Mouse (Mus musculus): ENCODE measurements around the gene Tgfbr3l.

Gene Tgfbr3l

DNA sequence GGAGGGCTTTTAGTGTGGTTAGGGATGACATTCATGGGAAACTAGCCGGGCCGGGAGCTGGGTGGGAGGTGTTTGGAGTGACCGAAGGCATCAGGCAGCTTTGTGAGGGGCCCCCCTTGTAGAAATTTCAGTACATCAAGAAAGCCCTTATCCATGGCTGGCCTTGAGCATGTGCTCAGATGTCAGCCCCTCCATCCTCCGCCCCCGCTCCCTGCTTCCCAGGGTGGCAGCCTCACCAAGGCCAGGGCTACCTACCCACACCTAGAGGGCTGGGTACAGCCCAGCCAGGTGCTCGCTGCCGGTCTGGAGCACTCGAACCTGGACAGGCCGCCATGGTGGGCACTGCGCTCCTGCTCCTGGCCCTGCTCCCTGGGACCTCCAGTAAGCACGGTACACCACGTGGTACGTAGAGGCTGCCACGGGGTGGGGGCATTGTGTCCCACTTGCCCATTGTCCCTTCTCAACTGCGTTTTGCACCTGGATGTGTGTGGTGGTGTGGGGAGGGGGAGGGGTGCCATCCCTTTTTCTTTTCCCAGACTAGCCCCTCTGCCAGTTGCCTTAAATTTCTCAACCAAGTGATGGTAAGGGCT, at the start of gene Tgfbr3l:
Gene Tgfbr3l, plus strand, starts transcription at position 264 of the 590 bp plus-strand sequence.
- DNase-seq (ENCODE audit: low read depth in 2 of 2, low spot score in 2 of 2): no peak

DNA sequence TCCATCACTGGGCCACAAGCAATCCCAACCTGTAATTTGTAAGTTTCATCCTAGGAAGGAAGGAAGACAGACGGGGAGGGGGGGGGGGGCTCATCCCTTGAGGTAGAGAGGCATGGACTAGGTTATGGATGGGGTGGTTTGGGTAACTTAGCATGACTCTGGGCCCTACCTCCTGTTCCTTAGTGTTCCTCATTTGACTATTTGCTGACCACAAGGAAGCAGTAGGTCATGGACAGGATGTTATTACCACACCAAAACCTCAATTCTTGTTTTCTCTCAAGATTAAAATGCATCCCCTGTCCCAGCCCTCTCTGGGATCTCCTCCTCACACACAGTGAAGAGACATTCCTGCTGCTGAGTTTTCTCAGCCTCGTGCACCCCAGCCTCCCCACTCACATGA, 46.7 kb upstream of the Tgfbr3l start:
- no peak for DNase-seq (ENCODE audit: low read depth in 2 of 2, low spot score in 2 of 2)

DNA sequence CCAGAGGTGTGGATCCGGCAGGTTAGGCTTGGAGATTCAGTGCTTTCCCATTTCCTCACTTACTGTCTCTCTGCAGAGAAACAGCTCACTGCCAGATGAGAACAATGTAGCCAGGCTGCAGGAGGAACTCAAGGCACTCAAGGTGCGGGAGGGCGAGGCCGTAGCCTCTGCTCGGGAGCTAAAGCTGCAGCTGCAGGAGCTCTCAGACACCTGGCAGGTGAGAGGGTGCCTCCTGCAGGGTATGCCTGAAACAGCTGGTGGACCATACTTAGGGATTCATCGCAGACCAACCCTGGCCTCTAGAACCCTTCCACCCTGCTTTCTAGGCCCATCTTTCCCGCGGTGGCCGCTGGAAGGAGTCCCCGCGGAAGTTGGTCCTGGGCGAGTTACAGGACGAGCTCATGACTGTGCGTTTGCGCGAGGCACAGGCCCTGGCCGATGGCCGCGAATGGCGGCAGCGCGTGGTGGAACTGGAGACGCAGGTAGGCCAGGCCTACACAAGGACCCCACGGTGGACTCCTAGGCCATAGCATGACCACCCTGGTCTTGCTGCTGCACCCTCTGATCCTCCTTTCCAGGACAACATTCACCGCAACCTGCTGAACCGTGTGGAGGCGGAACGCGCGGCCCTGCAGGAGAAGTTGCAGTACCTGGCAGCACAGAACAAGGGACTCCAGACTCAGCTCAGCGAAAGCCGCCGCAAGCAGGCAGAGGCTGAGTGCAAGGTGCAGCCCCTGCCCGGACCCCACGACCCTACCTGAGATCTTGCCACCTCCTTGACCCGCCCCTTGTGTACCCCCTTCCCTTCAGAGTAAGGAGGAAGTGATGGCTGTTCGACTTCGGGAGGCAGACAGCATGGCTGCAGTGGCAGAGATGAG, 42.5 kb upstream of the Tgfbr3l start:
- DNase-seq (ENCODE audit: low read depth in 2 of 2, low spot score in 2 of 2): no peak

DNA sequence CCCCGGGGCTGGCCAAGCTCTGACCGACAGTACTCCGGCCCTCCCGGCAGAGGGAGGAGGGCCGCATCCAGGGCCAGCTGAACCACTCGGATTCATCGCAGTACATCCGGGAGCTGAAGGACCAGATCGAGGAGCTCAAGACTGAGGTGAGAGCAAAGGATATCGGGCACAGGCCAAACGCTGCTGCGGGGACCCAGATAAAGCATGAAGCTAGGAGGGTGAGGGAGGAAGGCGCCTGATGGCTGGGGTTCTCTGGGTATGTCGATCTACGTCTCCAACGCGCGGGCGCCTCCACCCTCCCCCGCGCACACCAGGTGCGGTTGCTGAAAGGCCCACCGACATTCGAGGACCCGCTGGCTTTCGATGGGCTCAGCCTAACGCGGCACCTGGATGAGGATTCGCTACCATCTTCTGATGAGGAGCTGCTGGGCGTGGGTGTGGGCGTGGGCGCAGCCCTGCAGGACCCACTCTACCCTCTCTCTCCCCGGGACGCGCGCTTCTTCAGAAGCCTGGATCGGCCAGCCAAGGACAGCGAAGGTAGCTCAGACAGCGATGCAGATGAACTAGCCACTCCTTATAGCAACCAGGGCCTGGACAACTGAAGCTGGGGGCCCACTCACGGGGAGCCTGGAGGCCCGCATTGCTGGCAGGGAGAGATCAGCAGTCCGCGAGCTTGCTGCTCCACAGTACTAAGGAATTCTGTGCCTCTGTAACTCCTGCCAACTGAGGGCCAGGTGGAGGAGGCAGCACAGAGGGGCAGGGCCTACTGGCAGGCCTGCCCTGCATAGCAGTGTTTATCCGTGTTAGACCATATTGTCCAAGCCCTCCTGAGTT, 41.6 kb upstream of the Tgfbr3l start:
- no peak for DNase-seq (ENCODE audit: low read depth in 2 of 2, low spot score in 2 of 2)

DNA sequence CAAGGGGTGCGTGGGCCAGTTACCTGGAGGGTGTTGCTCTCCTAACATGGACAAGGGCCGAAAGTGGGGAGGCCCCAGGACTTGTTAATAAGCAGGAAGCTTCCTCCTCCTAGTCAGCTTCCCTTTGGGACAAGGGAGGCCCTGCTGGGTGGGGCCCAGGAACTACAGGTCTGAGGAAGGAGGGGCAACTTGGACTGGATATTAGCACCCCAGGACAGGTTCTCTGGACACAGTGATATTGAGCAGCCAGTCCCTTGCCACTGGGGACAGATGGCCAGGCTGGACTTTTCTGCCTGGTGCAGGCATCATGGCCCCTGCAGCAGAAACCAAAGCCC, 41.0 kb upstream of the Tgfbr3l start:
- no peak for DNase-seq (ENCODE audit: low read depth in 2 of 2, low spot score in 2 of 2)

DNA sequence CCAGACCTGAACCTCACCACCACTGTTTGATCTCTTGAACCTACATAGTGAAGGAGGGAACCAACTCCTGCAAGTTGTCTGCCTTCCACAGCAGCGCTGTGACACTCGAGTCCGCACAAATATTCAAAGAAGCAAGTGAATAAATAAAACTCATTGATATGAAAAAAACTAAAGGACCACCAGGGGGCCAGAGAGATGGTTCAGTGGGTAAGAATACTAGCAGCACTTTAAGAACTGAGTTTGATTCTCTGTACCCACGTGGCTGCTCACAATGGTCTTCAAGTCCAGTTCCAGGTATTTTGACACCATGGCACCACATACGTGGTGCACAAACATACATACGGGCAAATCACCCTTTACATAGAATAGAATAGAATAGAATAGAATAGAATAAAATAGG, 36.9 kb upstream of the Tgfbr3l start:
- no peak for DNase-seq (ENCODE audit: low read depth in 2 of 2, low spot score in 2 of 2)

DNA sequence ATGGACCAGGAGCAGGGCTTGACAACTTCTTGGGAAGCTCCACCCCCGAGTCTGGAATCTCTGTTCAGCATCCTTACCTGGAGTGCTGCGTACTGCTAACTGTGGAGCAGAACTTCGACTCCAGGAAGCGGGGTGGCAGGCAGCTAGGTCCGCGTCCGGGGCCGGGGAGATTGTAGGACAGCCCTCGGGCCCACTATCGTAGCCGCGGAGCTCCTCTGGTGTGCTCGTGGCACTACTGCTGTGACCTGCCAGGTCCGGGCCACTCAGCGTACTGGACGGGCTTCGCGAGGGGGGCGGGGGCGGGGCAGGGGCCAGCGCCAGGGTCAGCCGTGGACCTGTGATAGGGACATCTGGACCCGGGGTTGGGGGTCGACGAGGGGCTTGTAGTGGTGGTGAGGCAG, 35.2 kb upstream of the Tgfbr3l start:
- no peak for DNase-seq (ENCODE audit: low read depth in 2 of 2, low spot score in 2 of 2)

DNA sequence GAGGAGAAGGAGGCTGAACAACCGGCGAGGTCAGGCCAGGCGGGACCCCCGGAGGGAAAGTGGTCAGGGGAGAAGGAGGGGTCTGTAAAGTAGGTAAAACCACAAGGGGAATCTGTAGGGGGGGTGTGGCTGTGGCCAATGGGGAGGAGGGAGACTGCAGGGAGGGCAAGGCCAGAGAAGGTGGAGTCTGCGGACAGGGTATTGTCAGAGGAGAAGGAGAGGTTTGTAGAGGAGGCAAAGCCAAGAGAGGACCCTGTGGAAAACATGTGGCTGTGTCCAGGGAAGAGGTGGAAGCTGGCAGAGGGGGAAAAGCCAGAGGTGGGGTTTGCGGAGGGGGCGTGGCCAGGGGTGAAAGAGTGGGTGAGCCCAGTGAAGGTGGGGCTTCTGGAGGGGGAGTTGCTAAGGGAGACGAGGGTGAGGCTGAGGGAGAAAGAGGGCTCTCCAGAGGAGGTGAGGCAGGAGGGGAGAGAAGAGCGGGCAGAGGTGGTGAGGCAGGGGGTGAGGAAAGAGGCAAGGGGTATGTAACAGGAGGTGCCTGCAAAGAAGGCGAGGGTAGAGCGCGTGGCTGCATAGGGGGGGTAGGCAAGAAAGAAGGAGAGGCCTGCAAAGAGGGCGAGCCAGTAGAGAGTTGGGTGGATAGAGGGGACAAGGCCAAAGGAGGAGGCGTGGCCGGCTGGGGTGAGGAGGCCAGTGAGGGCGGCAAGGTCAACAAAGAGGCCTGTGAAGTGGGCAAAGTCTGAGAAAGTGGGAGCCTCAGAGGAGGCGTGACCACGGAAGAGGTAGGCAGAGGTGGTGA, 34.6 kb upstream of the Tgfbr3l start:
- peak in 1 of 2 experiments; percentile 42 for DNase-seq (ENCODE audit: low read depth in 2 of 2, low spot score in 2 of 2)

DNA sequence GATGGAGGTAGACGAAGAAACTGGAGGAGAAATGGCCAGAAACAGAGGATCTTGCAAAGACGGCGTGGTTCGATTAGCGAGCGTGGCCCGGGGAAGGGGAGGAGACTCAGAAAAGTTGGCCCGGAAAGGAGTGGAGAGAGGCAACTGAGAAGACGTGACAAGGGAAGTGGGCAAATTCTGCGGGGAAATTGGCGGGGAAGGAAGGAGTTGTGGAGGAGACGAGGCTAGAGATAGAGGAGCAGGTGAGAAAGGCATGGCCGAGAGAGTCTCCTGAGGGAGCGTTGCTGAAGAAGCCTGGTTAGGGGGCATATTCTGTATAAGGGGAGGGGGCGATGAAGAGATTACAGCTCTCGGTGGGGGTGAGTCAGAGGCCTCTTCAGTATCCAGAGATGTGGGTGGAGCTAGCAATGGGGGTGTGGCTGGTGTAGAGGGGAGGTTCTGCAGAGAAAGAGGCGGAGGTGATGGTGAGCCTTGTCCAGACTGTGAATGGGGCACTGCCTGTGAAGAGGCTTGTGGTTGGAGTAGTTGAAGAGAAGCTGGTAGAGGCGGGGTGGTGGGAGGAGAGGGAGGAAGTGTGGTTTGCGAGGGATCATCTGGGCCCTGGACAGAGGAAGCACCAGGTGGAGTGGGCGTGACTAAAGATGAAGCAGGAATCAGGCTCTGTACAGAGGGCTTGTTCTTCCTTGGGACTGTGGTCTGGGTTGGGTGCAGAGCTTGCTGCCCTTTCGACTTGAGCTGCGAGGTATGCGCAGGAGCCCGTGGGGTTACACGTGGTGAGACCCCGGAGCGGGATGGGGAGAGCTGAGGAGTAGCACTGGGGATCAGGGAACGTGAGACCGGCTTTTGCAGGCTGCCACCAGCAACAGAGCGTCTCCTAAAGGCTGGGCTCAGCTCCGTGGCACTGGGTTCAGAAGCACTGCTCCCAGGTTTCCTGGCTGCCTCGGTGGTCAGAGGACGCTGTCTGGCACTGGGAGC, 33.7 kb upstream of the Tgfbr3l start:
- DNase-seq (ENCODE audit: low read depth in 2 of 2, low spot score in 2 of 2): peak in 1 of 2 experiments; percentile 59

DNA sequence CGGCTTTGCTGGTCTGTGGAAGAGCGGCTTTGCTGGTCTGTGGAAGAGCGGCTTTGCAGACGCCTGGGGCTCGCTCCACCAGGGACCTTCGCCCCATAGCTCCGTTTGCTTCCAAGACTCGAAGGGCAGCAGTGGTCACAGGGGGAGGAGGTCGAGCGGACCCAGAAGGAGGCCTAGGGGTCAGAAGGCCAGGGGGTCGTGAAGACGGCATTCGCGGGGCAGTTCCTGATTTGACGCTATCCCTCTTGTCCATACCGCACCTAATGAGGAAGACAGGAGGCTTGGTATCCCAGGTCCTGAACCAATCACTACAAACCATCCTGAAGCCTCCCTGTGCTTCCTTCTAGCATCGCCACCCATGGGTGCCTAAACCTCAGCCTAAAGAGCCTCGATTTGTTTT, 31.7 kb upstream of the Tgfbr3l start:
- no peak for DNase-seq (ENCODE audit: low read depth in 2 of 2, low spot score in 2 of 2)

DNA sequence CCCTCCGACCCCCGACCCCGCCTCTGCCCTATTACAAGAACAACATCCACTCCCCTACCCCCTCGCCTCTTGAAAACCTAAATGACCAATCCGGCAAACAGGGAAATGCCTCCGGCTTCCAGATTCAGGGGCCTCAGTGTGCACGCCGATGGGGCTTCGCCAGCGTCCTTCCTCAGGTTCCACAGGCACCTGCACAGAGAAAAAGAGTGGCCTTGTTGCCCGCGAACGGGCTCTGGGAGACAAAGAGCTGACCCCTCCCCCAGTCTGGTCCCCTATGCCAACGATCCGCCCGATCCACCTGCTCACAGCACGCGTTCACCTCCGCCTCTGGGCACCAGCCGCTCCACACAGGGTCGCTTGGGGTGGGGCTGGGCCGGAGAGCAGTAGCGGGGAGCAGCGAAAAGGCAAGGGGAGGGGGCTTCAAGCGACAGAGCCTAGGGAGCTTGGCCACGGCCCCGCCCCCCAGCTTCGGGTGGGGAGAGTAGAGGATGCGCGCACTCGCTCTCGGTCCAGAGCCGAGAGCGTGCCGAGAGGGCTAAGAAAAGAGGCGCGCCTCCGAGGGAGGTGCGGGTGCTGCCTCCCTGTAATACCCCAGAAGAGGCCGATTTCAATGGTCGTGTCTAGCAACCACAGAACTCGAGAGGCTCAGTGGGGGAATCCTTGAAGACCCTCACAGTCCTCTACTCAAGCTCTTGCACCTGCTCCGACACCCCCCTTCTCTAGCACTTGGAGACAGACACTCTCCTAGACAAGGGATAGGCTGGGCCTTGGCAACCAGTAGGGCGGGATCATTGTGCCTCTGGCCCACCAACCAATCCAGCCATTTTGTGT, 31.0 kb upstream of the Tgfbr3l start, which contains the start of gene Prr36:
Gene Prr36, minus strand, starts transcription at position 669 of the 831 bp plus-strand sequence.
- DNase-seq (ENCODE audit: low read depth in 2 of 2, low spot score in 2 of 2): no peak

DNA sequence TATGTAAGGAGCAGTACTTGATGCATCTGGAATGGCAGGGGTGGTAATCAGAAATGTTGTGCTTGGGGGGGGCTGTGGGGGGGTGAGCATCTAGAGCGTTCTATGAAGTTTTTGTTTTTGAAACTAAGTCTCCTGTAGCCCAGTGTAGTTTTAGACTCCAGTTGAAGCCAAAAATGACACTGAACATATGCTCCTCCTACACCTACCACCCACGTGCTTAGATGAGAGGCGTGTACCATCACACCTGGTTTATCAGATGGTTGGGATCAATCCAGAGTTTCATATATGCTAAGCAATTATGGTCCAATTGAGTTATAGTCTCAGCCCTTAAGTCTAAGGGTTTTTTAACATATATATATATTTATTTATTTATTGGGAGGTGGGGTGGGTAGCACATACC, 28.4 kb upstream of the Tgfbr3l start:
- no peak for DNase-seq (ENCODE audit: low read depth in 2 of 2, low spot score in 2 of 2)

DNA sequence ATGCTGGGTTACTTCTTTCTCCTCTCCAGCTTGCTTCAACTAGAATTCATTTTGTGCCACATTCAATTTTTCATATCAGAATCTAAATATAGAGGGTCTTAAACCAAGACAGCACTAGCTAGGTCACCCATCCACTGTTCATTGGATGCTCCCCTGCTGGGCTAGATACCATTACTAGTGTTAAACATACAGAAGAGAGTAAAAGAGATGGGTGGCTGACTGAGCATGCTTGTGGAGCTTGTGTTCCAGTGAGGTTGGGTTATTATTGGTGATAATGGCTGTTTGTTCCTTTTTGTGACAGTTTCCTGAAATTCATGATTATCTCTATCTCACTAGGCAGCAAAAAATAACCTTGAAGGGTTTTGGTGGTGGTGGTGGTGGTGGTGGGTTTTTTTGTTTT, 26.0 kb upstream of the Tgfbr3l start:
- no peak for DNase-seq (ENCODE audit: low read depth in 2 of 2, low spot score in 2 of 2)

DNA sequence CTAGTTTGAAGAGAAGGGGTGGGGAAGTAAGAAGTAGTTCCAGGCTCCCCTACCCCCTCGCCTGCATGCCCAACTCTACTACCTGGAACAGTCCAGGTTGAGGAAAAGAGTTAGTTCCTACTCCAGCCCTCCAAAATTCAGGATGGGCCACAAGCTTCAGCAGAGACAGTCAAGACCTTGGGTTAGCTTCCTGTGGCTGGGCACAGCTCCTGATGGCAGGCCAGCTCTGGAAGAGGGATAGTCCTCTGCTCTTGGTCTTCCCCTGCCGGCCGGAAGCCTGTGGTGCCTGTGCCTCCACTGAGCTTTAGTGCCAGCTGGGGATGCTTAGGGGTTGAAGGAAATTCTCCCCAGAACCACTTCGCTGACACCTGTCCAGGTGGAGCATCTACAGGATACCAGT, 21.7 kb upstream of the Tgfbr3l start:
- DNase-seq (ENCODE audit: low read depth in 2 of 2, low spot score in 2 of 2): no peak

DNA sequence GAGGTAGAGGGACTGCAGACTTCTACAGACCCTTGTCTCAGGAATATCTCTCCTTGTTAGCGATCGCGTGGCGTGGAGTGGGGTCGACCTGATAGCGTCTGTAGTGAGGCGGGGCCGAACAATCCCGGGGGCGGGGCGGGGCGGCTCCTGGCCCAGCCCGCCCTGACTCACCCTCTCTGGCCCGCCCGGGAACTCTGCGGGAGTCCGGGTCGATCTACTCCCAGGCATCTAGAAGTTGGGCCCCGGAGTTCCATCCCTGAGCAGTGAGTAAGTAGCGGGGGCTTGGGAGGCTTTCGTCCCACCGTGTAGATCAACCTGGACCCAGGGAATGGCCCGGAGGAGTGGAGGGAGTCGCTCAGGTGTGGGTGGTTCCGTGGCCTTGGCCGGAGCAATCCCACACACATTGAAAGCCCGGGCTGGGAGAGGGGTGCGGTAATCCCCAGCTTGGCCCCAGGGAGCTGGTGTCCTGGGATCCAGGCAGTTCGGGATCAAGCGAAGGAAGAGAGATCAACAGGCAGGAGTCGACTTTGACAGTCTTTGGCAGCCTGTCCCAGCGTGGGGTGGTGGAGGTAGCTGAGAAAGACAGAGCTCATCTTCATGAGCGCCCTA, 21.2 kb upstream of the Tgfbr3l start, which contains the start of gene Lrrc8e:
Gene Lrrc8e, plus strand, starts transcription at position 89 of the 609 bp plus-strand sequence.
- no peak for DNase-seq (ENCODE audit: low read depth in 2 of 2, low spot score in 2 of 2)

DNA sequence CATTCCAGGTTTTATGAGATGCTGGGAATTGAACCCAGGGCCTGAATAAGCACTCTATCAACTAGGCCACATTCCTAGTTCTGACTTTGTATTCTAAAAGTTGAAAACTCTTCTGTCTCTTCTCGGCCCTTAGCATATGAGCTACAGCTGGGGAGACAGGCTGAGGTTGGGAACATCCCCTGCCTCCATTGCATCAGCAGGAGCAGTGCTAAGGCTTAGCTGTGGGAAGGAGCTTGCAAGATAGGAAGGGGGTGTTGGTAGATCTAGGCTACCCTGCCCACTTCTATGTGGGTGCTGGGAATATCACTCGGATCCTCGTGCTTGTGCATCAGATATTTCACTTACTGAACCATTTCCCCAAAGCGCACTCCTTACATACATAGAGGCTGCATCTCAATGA, 20.1 kb upstream of the Tgfbr3l start:
- no peak for DNase-seq (ENCODE audit: low read depth in 2 of 2, low spot score in 2 of 2)

DNA sequence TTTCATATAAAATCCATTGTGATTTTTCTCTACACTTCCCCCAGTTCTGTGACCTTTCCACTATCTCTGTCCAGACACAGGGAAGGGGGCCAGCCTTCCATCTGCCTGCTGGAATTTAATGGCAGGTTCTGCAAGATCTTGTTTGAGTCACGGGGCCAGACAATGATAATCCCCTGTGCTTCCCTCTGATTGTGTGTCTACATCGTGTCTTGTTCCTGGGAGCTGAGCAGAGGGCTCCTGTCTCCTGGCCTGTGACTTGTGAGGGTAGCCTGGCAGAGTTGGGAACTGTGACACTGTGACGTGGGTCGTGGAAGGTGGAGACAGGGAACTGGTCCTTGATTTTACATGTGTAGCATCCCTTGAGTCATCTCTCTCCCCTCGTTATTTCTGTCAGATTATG, 18.2 kb upstream of the Tgfbr3l start:
- no peak for DNase-seq (ENCODE audit: low read depth in 2 of 2, low spot score in 2 of 2)

DNA sequence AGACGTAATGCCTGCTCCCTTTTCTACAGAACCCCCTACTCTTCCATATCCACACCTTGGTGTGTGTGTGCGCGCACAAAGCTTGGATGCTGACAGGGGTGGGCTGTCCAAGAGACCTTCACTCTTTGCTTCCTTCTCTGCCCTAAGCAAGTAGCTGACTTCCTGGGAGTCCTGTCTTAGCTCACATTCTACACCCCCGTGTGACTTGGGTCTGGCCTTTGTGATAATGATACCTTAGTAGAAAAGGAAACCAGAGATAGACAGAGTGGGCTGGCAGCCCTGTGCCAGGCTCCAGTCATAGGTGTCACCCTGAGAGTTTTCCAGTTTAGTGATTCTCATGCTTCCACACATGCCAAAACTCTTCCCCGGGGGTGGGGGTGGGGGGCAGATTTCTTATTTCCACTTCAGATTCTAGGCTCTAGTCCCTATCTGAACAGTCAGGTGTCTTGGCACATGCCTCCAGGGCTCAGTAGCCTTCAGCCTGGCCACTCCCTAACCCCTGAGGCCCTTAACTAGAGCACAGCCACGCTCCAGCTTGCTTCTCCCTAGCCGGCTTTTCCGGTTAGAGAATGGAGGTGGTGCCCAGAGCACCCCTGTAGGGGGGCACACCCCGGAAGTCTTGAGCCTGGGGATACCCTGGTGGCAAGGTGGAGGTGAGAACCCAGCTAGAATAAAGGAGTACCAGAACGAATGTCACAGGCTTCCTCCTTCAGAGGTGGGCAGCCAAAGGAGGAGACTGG, 17.2 kb upstream of the Tgfbr3l start:
- DNase-seq (ENCODE audit: low read depth in 2 of 2, low spot score in 2 of 2): no peak
